Mouse (Mus musculus) heart, adult 2 months (tissue): ENCODE measurements at regions not wholly inside any gene's neighbourhood (a gene's known extent, or its start where the extent isn't known, plus 50 kb on each side); places are given as distances from the start of the nearest gene placed in this dataset.

Source experiments
- CTCF ChIP-seq: fragments of 200-600 bp; IDR thresholded peaks from 2 replicates; pipeline ENCODE4 v1.8.1; 2022; ENCODE audit warnings: antibody characterized with exemption, mild to moderate bottlenecking, moderate library complexity
- POLR2A ChIP-seq: fragments of 200-500 bp; IDR thresholded peaks from 2 replicates; pipeline ENCODE4 v1.6.1; 2011; ENCODE audit warnings: mild to moderate bottlenecking, low read depth, low read length, control low read depth; ENCODE audit not compliant: insufficient read depth

DNA sequence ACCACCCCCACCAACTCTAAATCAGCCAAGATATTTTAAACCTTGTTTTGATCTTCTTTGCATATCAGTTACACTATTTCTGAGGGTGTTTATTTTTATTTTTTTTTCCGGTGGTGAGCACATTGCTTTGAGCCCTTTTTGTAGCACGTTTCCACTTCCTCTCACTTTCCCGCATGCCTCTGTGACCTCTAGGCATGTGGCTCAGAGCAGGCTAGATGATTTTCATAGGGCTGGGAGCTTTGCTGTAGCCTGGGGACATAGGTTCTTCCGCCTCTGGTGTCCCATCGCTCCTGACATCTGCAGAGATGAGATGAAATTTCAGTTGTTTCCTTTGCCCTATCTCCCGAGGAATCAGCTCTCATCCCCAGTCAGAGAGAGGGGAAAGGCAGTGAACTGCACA is 197.3 kb upstream of the Bcl6 start:
- TF ChIP-seq CTCF, result no peak
- TF ChIP-seq POLR2A, result no peak
